Mouse (Mus musculus) liver, adult 2 months (tissue): ENCODE measurements around the gene Gper1.

Experiments used
- CTCF ChIP-seq: fragments of 200-500 bp; IDR thresholded peaks from 2 replicates; pipeline ENCODE4 v1.5.1; 2011; ENCODE audit warnings: low read depth, low read length, control low read depth
- POLR2A ChIP-seq: fragments of 200-500 bp; IDR thresholded peaks from 2 replicates; pipeline ENCODE4 v1.6.1; 2011; ENCODE audit warnings: low read length, control low read depth; ENCODE audit not compliant: insufficient read depth; ENCODE audit errors: extremely low read depth

GRCm38 (mm10) chr5:139429818-139430341 is 6.9 kb downstream of the Gper1 start:
- no peak for TF ChIP-seq CTCF
- no peak for TF ChIP-seq POLR2A
